Mouse (Mus musculus) thymus, postnatal 10 days (tissue): ENCODE results near the gene Add2.
"Not testable (repeated sequence)": the region's sequence is repeated elsewhere in the genome, so short reads cannot be mapped to it uniquely, and the experiment has no call there.

Experiments
- DNase-seq, 2 experiments: peaks; one replicate each; pipeline ENCODE4 v3.0.0; 2021; ENCODE audit warnings: low spot score in 2 of 2

Add2 gene

GRCm38 (mm10) chr6:86028601-86029322, at the start of gene Add2:
Add2 (plus strand) TSS chr6:86028681.
- no peak for DNase-seq

- DNase-seq, result not testable (repeated sequence)
These were observed 49.7 kb upstream of the Add2 start for GRCm38 (mm10) chr6:85978736-85979135.

- no peak for DNase-seq
These were observed 44.1 kb upstream of the Add2 start for GRCm38 (mm10) chr6:85984351-85984750.

GRCm38 (mm10) chr6:85989570-85989969, 38.9 kb upstream of the Add2 start:
- not testable (repeated sequence) for DNase-seq

DNA sequence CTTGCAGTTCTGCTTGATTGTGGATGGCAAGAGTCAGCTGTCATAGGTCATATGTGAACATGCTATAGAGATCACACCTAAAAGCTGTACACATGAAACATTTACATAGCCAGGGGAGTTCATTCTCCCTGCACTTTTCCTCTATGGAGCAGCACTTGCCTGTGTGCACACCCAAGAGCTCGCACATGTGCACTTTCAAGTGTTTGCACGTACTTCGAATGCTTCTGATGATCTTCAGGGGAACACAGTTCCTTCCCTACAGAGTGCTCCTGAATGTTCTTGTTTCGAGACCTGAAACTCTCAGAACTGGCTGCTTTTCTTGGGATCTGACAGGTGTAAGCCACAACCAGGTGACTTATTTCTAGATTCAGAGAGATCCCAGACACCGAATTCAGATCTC, 37.7 kb upstream of the Add2 start:
- DNase-seq, result not testable (repeated sequence)

- peak in 1 of 2 experiments; percentile 32 for DNase-seq
These were observed 25.0 kb upstream of the Add2 start for GRCm38 (mm10) chr6:86003405-86003925.

- DNase-seq, result peak; percentile 55 to 80
These were observed 24.0 kb upstream of the Add2 start for GRCm38 (mm10) chr6:86004271-86005148.

GRCm38 (mm10) chr6:86009980-86010379, 18.5 kb upstream of the Add2 start:
- peak; percentile 16 to 45 for DNase-seq

GRCm38 (mm10) chr6:86014812-86015211, 13.7 kb upstream of the Add2 start:
- not testable (repeated sequence) for DNase-seq

DNA sequence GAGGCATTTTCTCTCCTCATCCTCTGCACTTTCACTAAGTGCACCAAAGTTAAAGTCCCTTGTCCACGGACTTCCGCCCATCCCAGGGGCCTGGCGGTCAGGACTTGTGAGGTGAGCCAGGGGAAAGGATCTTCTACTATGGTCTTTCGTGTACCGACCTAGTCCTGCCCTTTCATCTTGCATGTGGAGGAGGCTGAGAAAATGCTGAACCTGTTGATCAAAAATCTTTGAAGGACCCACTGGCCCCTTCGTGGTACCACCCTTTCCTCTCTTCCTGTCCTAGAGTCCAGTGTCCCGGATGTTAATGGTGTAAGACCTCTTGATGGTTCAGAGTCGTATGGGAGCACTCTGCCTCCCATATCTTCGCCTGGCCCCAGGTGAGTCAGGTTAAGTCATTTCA, 12.6 kb upstream of the Add2 start, which contains the start of gene Figla:
Figla (plus strand) TSS at position 301 of the 400 bp plus-strand sequence.
- no peak for DNase-seq

DNA sequence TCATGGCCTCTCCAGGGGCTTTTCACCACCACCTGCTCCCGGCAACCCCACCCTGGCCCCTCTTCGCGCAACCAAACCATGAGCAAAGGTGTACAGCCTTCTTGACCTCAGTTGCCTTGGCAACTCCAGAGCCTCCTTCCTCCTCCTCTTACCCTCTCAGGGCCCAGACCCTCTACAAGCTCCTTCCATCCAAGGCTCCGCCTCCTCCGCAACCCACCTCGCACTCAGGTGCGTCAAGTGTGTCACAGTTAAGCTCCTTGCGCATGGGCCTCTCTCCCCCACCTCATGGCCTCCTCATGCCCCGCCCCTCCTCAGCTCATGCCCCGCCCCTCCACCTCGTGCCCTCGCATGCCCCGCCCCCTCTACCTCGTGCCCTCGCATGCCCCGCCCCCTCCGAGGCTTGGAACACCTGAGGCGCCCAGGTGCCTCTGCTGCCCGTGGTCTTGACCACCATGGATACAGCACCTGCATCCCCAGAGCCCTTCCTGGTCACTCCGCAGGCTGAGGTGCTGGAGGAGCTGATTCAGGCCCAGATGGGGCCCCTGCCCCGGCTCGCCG, 11.6 kb upstream of the Add2 start:
- no peak for DNase-seq

DNA sequence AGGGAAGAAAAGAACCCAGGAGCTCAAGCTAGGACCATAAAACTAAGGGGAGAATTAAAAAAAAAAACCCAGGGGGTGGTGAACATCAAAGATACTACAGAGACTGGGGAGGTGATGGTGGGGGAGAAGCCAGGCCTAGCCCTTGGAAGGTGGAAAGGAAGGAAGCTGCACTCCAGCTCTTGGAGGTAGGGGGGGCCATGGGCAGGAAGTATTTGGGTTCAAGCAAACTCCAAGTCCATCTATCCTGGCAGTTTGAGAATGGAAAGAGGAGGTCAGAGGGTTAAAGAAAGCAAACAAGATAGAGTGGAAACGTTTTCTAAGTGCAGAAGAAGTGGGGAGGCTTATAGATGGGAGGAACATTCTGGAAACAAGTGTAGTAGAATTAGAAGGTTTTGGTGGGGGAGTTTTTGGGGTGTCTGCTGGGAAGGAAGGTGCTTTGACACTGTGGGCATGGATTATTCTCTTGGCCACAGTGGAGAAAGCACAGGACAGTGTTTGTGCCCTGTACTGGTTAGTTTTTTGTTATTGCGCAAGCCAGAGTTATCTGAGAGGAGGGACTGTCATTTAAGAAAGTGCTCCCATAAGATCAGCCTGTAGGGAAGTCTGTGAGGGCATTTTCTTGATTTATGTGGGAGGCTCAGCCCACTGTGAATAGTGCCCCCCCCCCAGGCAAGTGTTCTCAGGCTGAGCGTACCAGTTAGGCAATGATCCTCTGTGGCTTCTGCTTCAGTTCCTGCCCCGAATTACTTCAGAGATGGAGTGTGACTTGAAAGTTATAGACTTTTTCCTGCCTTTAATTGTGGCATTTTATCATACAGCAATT, 8.9 kb upstream of the Add2 start:
- DNase-seq, result no peak

DNA sequence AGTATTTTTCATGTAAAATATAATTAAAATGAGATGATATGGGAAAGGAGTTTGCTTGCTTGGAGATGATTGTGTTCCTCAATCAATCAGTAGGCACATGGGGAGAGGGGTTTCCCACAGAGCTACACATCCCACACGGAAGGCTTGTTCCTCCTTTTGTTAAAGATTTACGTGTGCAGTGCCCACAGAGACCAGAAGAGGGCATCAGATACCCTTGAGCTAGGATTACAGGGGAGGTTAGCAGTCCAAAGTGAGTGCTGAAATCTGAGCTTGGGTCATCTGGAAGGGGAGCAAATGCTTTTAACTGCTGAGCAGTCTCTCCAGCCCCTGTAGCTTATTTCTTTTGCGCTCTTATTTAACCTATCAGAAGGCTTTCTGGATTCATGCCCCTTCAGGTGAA, 7.5 kb upstream of the Add2 start:
- peak; percentile 7 to 33 for DNase-seq

GRCm38 (mm10) chr6:86026632-86027292, 1.7 kb upstream of the Add2 start:
- no peak for DNase-seq

- no peak for DNase-seq
These were observed 331 bp upstream of the Add2 start for GRCm38 (mm10) chr6:86028150-86028549.

DNA sequence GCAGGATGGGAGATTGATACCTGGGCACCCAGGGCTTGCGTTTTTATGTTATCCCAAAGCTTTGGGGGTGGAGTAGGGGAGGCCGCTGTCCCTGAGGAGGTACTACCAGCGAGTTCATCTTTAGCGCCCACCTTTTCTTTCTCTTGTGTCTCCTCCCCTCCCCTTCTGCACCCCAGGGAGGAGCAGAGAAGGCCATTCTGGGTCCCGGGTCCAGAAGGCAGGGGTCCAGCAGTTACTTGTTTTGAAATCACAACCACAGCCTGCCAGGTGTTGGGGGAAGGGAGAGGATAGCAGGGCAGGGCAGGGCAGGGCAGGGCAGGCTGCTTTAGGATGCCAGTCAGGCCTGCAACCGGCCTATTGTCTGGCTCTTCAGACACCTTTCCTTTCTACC, 837 bp downstream of the Add2 start:
- DNase-seq, result no peak

- DNase-seq, result no peak
These were observed 3.0 kb downstream of the Add2 start for GRCm38 (mm10) chr6:86031527-86031926.

DNA sequence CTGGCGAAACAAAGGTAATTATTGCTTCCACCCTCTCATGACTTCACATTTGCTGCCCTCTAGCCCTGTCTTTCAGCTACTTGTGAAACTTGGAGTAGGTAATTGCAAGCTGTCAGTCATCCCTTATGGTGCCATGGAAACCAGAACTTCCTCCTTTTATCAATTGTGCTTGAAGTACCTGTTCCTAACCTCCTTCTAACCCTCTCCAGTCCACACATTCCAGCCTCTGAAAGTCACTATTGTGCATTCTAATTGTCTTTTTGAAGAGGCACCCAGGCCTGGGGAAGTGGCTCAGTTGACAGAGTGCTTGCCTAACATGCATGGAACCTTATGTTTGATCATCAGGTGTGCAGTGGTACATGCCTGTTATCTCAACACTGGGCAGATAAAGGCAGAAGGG, 5.2 kb downstream of the Add2 start:
- DNase-seq, result no peak

GRCm38 (mm10) chr6:86038901-86039300, 10.4 kb downstream of the Add2 start:
- DNase-seq, result no peak

- no peak for DNase-seq
These were observed 11.7 kb downstream of the Add2 start for GRCm38 (mm10) chr6:86040140-86040539.

GRCm38 (mm10) chr6:86047510-86047909, 19.0 kb downstream of the Add2 start:
- DNase-seq, result no peak
